Mouse (Mus musculus) ES-Bruce4 (cell line): ENCODE measurements around the gene Slco4a1.

Source experiments
- CTCF ChIP-seq: IDR thresholded peaks from one replicate; pipeline ENCODE4 v1.8.1; 2011; ENCODE audit warnings: low read depth, low read length
- EP300 ChIP-seq: IDR thresholded peaks from 2 replicates; pipeline ENCODE4 v1.6.1; 2011; ENCODE audit warnings: low read depth, low read length; ENCODE audit not compliant: insufficient read depth

GRCm38 (mm10) chr2:180511875-180512661, 56.0 kb downstream of the Slco4a1 start:
- TF ChIP-seq CTCF: no peak
- TF ChIP-seq EP300: no peak
